Mouse (Mus musculus) bone marrow macrophage, adult 2 months (primary cell): Measurements from ENCODE around the gene Cdc14b.

Experiments
- CTCF ChIP-seq: IDR thresholded peaks from 2 replicates; pipeline ENCODE4 v1.5.1; 2012; ENCODE audit warnings: low read depth, mild to moderate bottlenecking, low read length, moderate library complexity
- POLR2A ChIP-seq: IDR thresholded peaks from 2 replicates; pipeline ENCODE4 v1.6.1; 2012; ENCODE audit warnings: mild to moderate bottlenecking, low read depth, low read length, borderline replicate concordance

DNA sequence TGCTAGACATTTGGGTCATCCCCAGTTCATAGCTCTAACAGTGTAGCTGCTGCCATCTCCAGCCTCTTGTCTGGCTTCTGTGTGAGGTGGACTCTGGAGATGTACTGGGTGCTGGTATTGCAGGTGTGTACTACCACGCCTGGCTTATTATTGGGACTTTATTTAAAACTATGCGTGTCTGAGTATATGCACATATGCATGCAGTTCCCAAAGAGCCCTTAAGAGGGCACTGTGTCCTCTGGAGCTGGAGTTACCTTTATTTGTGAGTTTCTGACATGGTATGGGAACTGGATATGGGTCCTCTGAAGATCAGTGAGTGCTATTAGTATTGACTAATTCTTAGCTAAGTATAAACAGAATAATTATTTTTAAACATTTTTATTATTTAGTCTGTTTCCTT, 9.6 kb upstream of the Cdc14b start:
- no peak for TF ChIP-seq CTCF
- no peak for TF ChIP-seq POLR2A
